Mouse (Mus musculus) frontal cortex, postnatal 14 days (tissue): ENCODE results near the gene Sec14l1.

Source experiments
- DNase-seq, 2 experiments: peaks; one replicate each; pipeline ENCODE4 v3.0.0; 2022; ENCODE audit warnings: low spot score in 2 of 2

Sec14l1 gene

GRCm38 (mm10) chr11:117129473-117129872 lies 14.5 kb downstream of the Sec14l1 start:
- DNase-seq, result no peak

GRCm38 (mm10) chr11:117130068-117130467 lies 15.1 kb downstream of the Sec14l1 start:
- no peak for DNase-seq

- no peak for DNase-seq
Observed at GRCm38 (mm10) chr11:117130888-117131287, 15.9 kb downstream of the Sec14l1 start.

GRCm38 (mm10) chr11:117131450-117131849 lies 16.5 kb downstream of the Sec14l1 start:
- no peak for DNase-seq

- no peak for DNase-seq
Observed at GRCm38 (mm10) chr11:117134776-117135387, 19.9 kb downstream of the Sec14l1 start.

GRCm38 (mm10) chr11:117135457-117136290 lies 20.7 kb downstream of the Sec14l1 start:
- DNase-seq, result no peak

- DNase-seq, result no peak
Observed at GRCm38 (mm10) chr11:117136880-117137279, 21.9 kb downstream of the Sec14l1 start.

GRCm38 (mm10) chr11:117138213-117138761 lies 23.3 kb downstream of the Sec14l1 start:
- DNase-seq, result no peak

- DNase-seq, result no peak
Observed at GRCm38 (mm10) chr11:117138795-117139463, 24.0 kb downstream of the Sec14l1 start.

- DNase-seq, result no peak
Observed at GRCm38 (mm10) chr11:117141376-117142001, 26.5 kb downstream of the Sec14l1 start.

GRCm38 (mm10) chr11:117142507-117142906 lies 27.5 kb downstream of the Sec14l1 start:
- DNase-seq, result no peak

GRCm38 (mm10) chr11:117145451-117146117 lies 30.6 kb downstream of the Sec14l1 start:
- DNase-seq, result no peak

- DNase-seq, result no peak
Observed at GRCm38 (mm10) chr11:117146118-117146506, 31.1 kb downstream of the Sec14l1 start.

GRCm38 (mm10) chr11:117146776-117147536 lies 32.0 kb downstream of the Sec14l1 start:
- no peak for DNase-seq

- no peak for DNase-seq
Observed at GRCm38 (mm10) chr11:117148893-117149685, 34.1 kb downstream of the Sec14l1 start.

GRCm38 (mm10) chr11:117150467-117150966 lies 35.5 kb downstream of the Sec14l1 start:
- no peak for DNase-seq

- DNase-seq, result no peak
Observed at GRCm38 (mm10) chr11:117151461-117151860, 36.5 kb downstream of the Sec14l1 start.

- DNase-seq, result no peak
Observed at GRCm38 (mm10) chr11:117152541-117152940, 37.6 kb downstream of the Sec14l1 start.

GRCm38 (mm10) chr11:117153553-117153952 lies 38.6 kb downstream of the Sec14l1 start:
- DNase-seq, result no peak
